9 mouse cellular contexts compared by ENCODE assay signal in the genomic region with DNA sequence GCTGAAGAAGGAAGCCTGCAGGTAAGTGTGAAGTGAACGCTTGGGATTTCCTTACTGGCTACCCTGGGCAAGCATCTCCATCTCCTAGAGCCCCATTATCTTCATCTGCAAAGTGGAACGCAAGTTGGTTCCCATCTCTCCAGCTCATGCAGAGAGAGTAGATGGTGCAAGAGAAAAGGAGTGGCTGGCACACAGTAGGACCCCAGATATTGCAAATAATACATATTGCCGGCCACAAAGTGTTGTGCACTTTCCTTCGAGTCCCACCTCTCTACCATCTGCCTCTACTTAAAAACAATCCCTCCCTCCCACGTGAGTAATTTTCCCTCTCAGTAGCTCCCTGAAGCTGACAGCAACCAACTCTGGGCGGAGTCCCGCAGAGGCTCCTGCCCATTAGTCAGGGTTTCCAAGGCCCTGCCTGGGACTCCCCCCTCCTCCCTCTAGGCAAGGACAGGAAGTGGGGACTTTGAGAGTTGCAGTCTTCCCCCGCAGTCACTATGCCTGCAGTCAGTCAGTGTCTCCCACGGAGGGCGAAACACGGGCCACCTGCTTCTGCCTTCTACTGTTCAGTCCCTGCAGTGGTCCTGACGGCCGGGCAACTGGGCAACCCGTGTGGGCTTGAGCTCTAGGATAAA. TPM values are rescaled to one million over a fixed set of nuclear protein-coding genes. Genes with fewer than 3 reads are reported as not detected.
A peak's percentile ranks its signal among the peaks of the same experiment; 100 is the strongest.
DNase-seq lines count a peak whose midpoint lies in the region; ATAC-seq lines count a peak whose summit lies in the region.
"Had no signal": no experiment of that assay in that cellular context is flagged by ENCODE, and none has a peak within 500 bp of the region (broad histone marks: within the 10 kb centered on the region; RNA-seq: fewer than 3 reads in every experiment).

No protein-coding gene starts in this region.

- H3K9ac ChIP-seq in midbrain, embryonic 16.5 days (ENCODE audit: low read depth, low read length) = no peak overlapping the region
- no peak overlapping the region; the same call in 1 of the 2 replicates for H3K9ac ChIP-seq in forebrain, embryonic 13.5 days

- intact Hi-C loops in heart, postnatal 36 days (cut with DNase I) = no loop called here

- H3K9me3 ChIP-seq in midbrain, embryonic 10.5 days (replicated peaks) = no peaks in the 10 kb centered on the region
- H3K9me3 ChIP-seq in midbrain, embryonic 16.5 days (replicated peaks; ENCODE audit: control insufficient read depth, low read length, poor library complexity, severe bottlenecking) = no peaks in the 10 kb centered on the region
- peaks cover 3% of the 10 kb centered on the region; the same call in 1 of the 2 replicates for H3K9me3 ChIP-seq in forebrain, embryonic 13.5 days (replicated peaks)

- DNase-seq in midbrain, embryonic 10.5 days (ENCODE audit: low spot score) = peak; percentile 73
- DNase-seq in heart, postnatal 36 days = peak; percentile 47 to 51
- peak; percentile 78 to 88 for DNase-seq in kidney, postnatal 4 days
- peak; percentile 89 for DNase-seq in mesoderm, embryonic 11.5 days (ENCODE audit: low read depth, low spot score)
- peak; percentile 78 for DNase-seq in splenic B cell, adult 2 months (ENCODE audit: low read depth, low spot score)
- DNase-seq in layer of hippocampus, adult 8-10 months (ENCODE audit: low spot score in 2 of 2) = no peak

- 13% methylated on average over 14 of the region's 14 CpGs for WGBS in midbrain, embryonic 10.5 days
- 15% methylated on average over 14 of the region's 14 CpGs for WGBS in midbrain, embryonic 16.5 days
- WGBS in forebrain, embryonic 13.5 days = 11% methylated on average over 14 of the region's 14 CpGs

- no peak overlapping the region for H3K4me2 ChIP-seq in midbrain, embryonic 16.5 days (ENCODE audit: low read length)
- H3K4me2 ChIP-seq in forebrain, embryonic 13.5 days = peak overlapping the region; percentile 42

- H3K27me3 ChIP-seq in midbrain, embryonic 10.5 days (ENCODE audit: low read depth, poor library complexity, severe bottlenecking) = peaks cover 39% of the 10 kb centered on the region
- no peaks in the 10 kb centered on the region for H3K27me3 ChIP-seq in midbrain, embryonic 16.5 days (ENCODE audit: control insufficient read depth, insufficient read depth, low read depth, low read length)
- peaks cover 25% of the 10 kb centered on the region for H3K27me3 ChIP-seq in forebrain, embryonic 13.5 days
- H3K27me3 ChIP-seq in splenic B cell, adult 2 months (ENCODE audit: control insufficient read depth, insufficient read depth, low read length, poor library complexity, severe bottlenecking) = no peaks in the 10 kb centered on the region

- no peak for ATAC-seq in midbrain, embryonic 16.5 days
- ATAC-seq in forebrain, embryonic 13.5 days = peak; percentile 72; the same call in 1 of the 2 replicates

- peak overlapping the region; percentile 69 for H3K27ac ChIP-seq in midbrain, embryonic 10.5 days (replicated peaks)
- no peak overlapping the region for H3K27ac ChIP-seq in midbrain, embryonic 16.5 days (ENCODE audit: low read length)
- H3K27ac ChIP-seq in forebrain, embryonic 13.5 days = no peak overlapping the region

- H3K4me3 ChIP-seq in midbrain, embryonic 10.5 days = peak overlapping the region; percentile 35
- H3K4me3 ChIP-seq in midbrain, embryonic 16.5 days (ENCODE audit: low read depth, low read length) = no peak overlapping the region
- H3K4me3 ChIP-seq in forebrain, embryonic 13.5 days = no peak overlapping the region

- peaks cover 30% of the 10 kb centered on the region for H3K4me1 ChIP-seq in midbrain, embryonic 10.5 days
- no peaks in the 10 kb centered on the region for H3K4me1 ChIP-seq in midbrain, embryonic 16.5 days (ENCODE audit: control insufficient read depth, insufficient read depth, low read length)
- H3K4me1 ChIP-seq in forebrain, embryonic 13.5 days = peaks cover 23% of the 10 kb centered on the region

- no peaks in the 10 kb centered on the region for H3K36me3 ChIP-seq in midbrain, embryonic 10.5 days
- H3K36me3 ChIP-seq in midbrain, embryonic 16.5 days (ENCODE audit: control insufficient read depth, insufficient read depth, low read length) = no peaks in the 10 kb centered on the region
- H3K36me3 ChIP-seq in forebrain, embryonic 13.5 days (ENCODE audit: poor library complexity, severe bottlenecking) = no peaks in the 10 kb centered on the region
- no peaks in the 10 kb centered on the region for H3K36me3 ChIP-seq in splenic B cell, adult 2 months (ENCODE audit: control insufficient read depth, insufficient read depth, low read length, poor library complexity, severe bottlenecking)

RNA-seq across cellular contexts. Expression of a gene that starts 1.3 kb away (rescaled TPM):
- not detected in 2 replicates for polyA plus RNA-seq in midbrain, embryonic 10.5 days (2016; fragmentation: Nextera tagmentation; extraction: Ambion mirVana)
- polyA plus RNA-seq in midbrain, embryonic 16.5 days (2015; fragmentation: Nextera tagmentation; extraction: Ambion mirVana) = not detected in 2 replicates
- polyA plus RNA-seq in forebrain, embryonic 13.5 days (2015; fragmentation: Nextera tagmentation; extraction: Ambion mirVana) = not detected in 2 replicates
- total RNA-seq in heart, postnatal 36 days (2021) = not detected
- not detected for total RNA-seq in layer of hippocampus, adult 8-10 months (2022)
- total RNA-seq: ES-E14 had no signal

RNA-seq across cellular contexts. Expression of a gene that starts 49.8 kb away (rescaled TPM):
- not detected in 2 replicates for polyA plus RNA-seq in midbrain, embryonic 10.5 days (2016; fragmentation: Nextera tagmentation; extraction: Ambion mirVana)
- not detected in 2 replicates for polyA plus RNA-seq in midbrain, embryonic 16.5 days (2015; fragmentation: Nextera tagmentation; extraction: Ambion mirVana)
- not detected in 2 replicates for polyA plus RNA-seq in forebrain, embryonic 13.5 days (2015; fragmentation: Nextera tagmentation; extraction: Ambion mirVana)
- total RNA-seq in heart, postnatal 36 days (2021) = not detected
- total RNA-seq in layer of hippocampus, adult 8-10 months (2022) = not detected
- total RNA-seq: ES-E14 had no signal

Comparison
In these comparisons a context has a peak if more than half of its experiments do, and no peak if none do; other contexts are left out.
1. DNase-seq: peak in midbrain, embryonic 10.5 days (single experiment), heart, postnatal 36 days (2 of 2), kidney, postnatal 4 days (2 of 2), mesoderm, embryonic 11.5 days (single experiment) and splenic B cell, adult 2 months (single experiment); none in layer of hippocampus, adult 8-10 months (0 of 2).